Mouse (Mus musculus): ENCODE measurements around the gene Cga. TPM values are rescaled to one million over a fixed set of nuclear protein-coding genes. Genes with fewer than 3 reads are reported as not detected.
"Not testable (repeated sequence)": the region's sequence is repeated elsewhere in the genome, so short reads cannot be mapped to it uniquely, and the experiment has no call there.

The Cga gene
- polyA plus RNA-seq, 1 experiment = not detected

DNA sequence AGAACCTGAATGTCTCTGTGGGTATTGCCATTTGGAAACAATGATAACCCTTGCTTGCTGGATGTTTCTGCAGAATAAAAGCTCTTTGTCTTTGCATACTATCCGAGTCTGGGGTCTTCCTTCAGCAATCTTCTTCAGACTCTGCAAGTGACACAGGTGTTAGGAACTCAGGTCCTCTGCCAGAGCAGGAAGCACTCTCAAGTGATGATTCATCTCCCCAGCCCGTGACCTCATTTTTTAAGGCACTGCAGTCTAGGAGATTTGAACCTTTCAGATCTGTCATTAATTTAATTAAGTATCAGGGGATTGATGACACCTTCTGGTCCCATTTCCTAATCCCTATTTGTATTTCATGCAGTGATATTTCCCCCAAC, 3.8 kb upstream of the Cga start:
- no peak for DNase-seq (ENCODE audit: low spot score)

DNA sequence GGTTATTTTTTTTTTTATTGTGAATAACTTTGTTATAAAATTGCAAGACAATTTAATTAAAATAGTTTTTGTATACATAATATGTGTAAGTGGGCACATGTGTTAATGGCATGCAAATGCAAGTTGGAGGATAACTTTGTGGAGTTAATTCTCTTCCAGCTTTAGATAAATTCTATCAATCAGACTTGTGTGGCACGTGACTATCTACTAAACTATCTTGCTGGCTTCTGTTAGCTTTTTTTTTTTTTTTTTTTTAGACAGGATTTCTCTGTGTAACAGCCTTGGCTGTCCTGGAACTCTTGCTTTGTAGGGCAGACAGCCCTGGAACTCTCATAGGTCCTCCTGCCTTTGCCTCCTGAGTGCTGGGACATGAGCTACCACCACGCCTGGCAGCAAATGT, 4.9 kb downstream of the Cga start:
- no peak for DNase-seq (ENCODE audit: low spot score)

GRCm38 (mm10) chr4:34899322-34899721, 5.7 kb downstream of the Cga start:
- no peak for DNase-seq (ENCODE audit: low spot score)

DNA sequence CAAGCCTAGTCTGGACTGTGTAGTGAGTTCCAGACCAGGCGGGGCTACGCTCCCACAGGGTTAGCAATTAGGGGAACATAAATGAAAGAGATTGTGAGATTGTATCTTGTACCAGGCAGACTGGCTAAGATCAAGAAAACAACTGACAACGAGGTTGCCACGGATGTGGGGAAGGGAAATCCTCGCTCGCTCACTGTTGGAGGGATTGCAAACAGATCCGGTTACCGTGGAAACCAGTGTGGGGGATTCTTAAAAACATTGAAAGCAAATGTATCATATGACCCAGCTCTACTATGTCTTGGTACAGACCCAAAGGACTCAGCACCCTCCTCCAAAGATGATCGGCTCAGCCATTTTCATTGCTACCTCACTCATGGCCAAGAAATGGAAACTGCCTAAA, 6.6 kb downstream of the Cga start:
- DNase-seq (ENCODE audit: low spot score) = no peak

- no peak for DNase-seq (ENCODE audit: low spot score)
These were observed 7.6 kb downstream of the Cga start for GRCm38 (mm10) chr4:34901166-34901565.

GRCm38 (mm10) chr4:34901582-34901981, 8.0 kb downstream of the Cga start:
- not testable (repeated sequence) for DNase-seq (ENCODE audit: low spot score)

- no peak for DNase-seq (ENCODE audit: low spot score)
These were observed 11.8 kb downstream of the Cga start for GRCm38 (mm10) chr4:34905396-34905795.

GRCm38 (mm10) chr4:34906151-34906550, 12.6 kb downstream of the Cga start:
- no peak for DNase-seq (ENCODE audit: low spot score)

DNA sequence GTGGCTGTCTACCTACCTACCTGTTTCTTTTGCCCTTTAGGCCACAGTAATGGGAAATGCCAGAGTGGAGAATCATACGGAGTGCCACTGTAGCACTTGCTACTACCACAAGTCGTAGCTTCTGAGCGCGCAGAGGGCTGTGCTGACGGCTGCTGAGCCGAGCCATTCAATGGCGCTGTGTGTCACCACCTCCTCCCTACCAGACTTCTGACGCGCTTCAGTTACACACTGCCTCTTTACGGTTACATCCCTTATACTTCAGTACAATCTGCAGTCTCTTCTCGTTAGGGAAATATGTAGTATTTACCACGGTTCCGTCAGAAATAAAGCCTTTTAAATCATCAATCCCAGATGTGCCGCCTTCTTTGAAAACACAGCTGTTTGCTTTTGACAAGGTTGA, 13.4 kb downstream of the Cga start:
- DNase-seq (ENCODE audit: low spot score) = no peak

DNA sequence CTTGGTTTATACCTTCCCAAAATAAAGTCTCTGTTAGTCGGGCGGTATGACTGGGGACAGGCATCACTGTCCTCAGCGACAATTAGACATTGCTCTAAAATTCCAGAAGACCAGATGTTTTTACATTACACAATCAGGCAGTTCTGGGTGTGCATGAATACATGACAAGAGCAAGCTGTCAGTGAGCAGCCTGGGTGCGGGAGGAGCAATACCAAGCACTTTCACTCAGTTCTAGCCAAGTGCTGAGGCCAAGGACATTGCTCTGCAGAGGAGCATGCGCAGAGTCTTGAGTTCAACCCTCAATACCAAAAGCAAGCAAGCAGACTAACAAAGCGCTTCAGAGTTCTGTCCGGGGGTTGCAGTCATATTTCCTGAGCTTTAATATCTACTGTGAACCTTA, 14.5 kb downstream of the Cga start:
- DNase-seq (ENCODE audit: low spot score) = no peak

DNA sequence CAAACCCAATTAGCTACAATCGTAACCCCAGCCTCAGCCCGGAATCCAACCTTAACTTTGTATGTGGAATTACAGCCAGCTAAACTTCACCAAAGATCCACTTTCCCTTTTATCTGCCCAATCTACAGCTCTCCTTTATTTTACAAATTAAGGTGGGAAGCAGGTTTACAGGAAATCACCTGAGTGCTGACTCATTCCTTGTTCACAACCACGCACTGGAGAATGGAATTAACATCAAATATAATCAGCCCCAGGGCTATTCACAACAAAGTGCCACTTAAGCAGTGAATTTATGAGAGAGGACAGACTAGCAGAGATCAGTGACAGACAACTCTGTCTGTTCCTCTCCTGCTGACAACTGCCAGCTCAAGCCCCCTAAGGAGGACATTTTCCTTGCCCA, 17.8 kb downstream of the Cga start:
- no peak for DNase-seq (ENCODE audit: low spot score)

- no peak for DNase-seq (ENCODE audit: low spot score)
These were observed 18.6 kb downstream of the Cga start for GRCm38 (mm10) chr4:34912171-34912570.

DNA sequence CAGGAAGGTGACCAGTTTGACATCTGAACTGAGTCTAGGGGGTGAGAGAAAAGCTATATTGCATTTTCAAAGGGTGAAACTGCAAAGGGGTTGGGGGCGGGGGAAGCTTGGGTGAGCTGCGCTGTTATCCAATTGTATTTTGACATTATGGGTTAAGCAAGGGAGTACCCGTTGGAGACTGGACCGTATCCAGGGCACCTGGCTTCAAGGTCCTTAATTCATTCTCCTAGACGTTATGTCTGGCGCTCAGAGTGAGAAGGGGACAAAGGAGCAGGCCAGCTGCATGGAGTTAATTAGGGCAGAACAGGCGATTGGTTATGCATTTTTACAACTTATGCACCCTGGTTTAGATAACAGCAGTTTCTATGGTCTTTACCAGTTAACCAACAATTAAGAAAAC, 23.8 kb downstream of the Cga start:
- DNase-seq (ENCODE audit: low spot score) = no peak

DNA sequence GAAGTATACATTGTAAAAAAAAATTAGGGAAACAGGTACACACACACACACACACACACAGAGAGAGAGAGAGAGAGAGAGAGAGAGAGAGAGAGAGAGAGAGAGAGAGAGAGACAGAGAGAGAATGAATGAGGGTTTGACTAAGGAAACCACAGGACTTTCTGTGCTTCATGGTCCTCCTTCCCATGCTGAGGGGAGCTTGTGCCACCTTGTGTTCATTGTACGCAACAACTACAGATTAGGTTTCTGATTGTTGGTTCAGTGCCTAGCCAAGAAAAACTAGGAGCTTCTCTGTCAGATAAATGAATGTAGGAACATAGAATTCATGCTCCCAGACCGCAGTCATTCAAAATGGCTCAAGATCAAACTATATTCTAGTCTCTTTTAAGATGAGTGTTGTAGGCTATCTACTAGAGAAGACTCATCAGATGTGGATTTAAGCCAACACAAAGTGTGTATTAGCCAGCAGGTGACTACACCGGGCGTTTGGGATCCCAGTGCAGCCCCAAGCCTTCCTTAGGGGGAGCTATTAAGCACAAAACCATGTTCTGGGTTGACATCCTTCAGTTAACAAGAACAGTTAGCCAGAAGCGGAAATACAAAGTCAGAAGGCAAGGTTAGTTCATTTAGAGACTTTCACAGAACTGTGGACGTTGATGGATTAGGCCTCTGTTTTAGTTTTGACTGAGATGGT, 28.7 kb downstream of the Cga start:
- no peak for DNase-seq (ENCODE audit: low spot score)

DNA sequence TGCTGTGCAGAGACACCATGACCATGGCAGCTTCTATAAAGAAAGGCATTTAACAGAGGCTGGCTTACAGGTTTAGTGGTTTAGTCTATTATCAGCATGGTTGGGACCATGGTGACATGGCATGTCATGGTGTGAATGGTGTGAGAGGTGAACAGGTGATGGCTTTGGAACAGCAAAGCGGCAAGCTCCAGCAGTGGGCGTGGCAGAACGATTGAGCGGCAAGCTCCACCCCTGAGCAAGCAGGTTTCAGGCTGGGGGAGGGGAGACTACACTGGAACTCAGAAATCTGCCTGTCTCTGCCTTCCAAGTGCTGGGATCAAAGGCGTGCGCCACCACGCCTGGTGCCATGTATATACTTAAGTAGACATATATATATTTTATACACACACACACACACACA, 34.8 kb downstream of the Cga start:
- not testable (repeated sequence) for DNase-seq (ENCODE audit: low spot score)

DNA sequence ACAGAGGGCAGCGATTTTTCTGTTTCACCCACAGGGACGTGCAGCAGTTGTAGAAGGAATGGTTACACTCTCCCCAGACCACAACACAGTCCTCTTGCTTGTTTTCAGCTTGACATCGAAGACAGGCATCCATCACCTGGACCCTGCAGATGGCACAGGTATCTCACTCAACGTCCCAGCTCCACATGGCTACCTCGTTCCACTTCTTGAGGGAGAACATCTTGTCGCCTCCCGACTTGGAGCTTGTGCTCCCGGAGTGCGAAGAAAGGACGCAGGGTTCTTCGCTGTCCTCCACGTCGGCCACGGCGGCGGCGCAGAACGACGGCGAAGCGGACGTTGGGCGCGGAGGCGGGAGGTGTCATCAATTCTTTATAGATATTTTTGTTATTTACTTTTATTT, 47.5 kb downstream of the Cga start:
- no peak for DNase-seq (ENCODE audit: low spot score)

GRCm38 (mm10) chr4:34947181-34947580, 53.6 kb downstream of the Cga start:
- DNase-seq (ENCODE audit: low spot score) = no peak

GRCm38 (mm10) chr4:34953716-34954115, 60.1 kb downstream of the Cga start:
- no peak for DNase-seq (ENCODE audit: low spot score)

Other genes starting within 250 kb of the Cga start
- gene Slc35a1, start 206.3 kb upstream of the Cga start, polyA plus RNA-seq (2012; rRNA removed) = 28.1 and 32.5 TPM in 2 replicates
- 0.62 and 1.2 TPM in 2 replicates for gene Cfap206, start 163.6 kb upstream of the Cga start, polyA plus RNA-seq (2012; rRNA removed)
- gene Gm136, start 137.5 kb upstream of the Cga start, polyA plus RNA-seq (2012; rRNA removed) = not detected in 2 replicates
- 29.1 and 32.1 TPM in 2 replicates for gene Smim8, start 115.4 kb upstream of the Cga start, polyA plus RNA-seq (2012; rRNA removed)
- 5.8 and 7.9 TPM in 2 replicates for gene Zfp292, start 10.8 kb upstream of the Cga start, polyA plus RNA-seq (2012; rRNA removed)